Mouse (Mus musculus): ENCODE results near the gene Reps2. TPM values are rescaled to one million over a fixed set of nuclear protein-coding genes. Genes with fewer than 3 reads are reported as not detected.

The Reps2 gene
- polyA plus RNA-seq, 1 experiment from 2014 or later = 4.3 TPM

DNA sequence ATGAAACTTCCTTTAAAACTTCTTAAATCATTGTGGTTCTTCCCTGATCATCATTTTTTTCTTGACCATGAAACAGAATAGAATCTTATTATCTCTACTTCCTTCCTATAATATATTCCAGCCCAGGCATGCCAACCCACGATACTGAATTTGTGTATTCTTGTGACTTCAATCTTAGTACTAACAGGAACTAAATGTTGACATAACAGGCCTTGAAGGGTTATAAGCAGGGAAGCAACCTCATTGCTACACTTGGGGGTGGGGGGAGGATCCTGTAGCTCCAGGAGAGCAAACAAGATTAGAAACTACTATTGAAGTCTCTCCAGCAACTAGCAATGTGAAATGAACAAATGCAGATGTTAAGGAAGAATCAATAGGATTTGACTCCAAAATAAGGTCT, 154.8 kb downstream of the Reps2 start:
- H3K27me3 ChIP-seq (ENCODE audit: control insufficient read depth, insufficient read depth, low read length) = peaks cover 4% of the 10 kb centered on the region; the same call in 1 of the 2 replicates
- WGBS = 74% methylated on average over 1 of the region's 1 CpGs
- H3K27ac ChIP-seq (replicated peaks; ENCODE audit: low read depth, low read length) = no peak overlapping the region
- no peaks in the 10 kb centered on the region for H3K9me3 ChIP-seq (ENCODE audit: control insufficient read depth, low read length)
- ATAC-seq (ENCODE audit: low FRiP score, low TSS enrichment) (no peak), DNase-seq (no peak)
- H3K4me1 ChIP-seq (ENCODE audit: control insufficient read depth, insufficient read depth, low read length) = no peaks in the 10 kb centered on the region
- no peak overlapping the region for H3K4me2 ChIP-seq (ENCODE audit: low read length)
- no peak overlapping the region for H3K9ac ChIP-seq (replicated peaks; ENCODE audit: low read length)
- H3K4me3 ChIP-seq (replicated peaks; ENCODE audit: low read depth, low read length) = no peak overlapping the region
- no peaks in the 10 kb centered on the region for H3K36me3 ChIP-seq (ENCODE audit: control insufficient read depth, insufficient read depth, low read length)

DNA sequence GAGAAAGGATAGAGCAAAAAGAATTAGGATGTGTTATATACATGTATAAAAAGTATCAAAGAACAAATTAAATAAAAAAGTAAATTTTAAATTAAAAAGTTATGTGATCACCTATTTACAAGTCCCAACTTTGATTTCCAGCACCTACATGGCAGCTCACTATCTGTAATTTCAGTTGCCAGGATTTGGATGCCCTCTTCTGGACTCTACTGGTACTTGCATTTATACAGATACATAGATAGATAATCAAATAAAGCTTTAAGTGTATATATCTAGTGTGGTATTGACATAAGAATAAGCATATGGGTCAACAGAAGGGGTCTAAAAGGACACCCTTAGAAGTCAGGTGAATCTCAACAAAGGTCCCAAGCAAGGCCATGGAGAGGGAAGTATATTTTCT, 155.7 kb downstream of the Reps2 start:
- Histone ChIP-seq H3K4me1 (ENCODE audit: control insufficient read depth, insufficient read depth, low read length) (no peaks in the 10 kb centered on the region), H3K36me3 (ENCODE audit: control insufficient read depth, insufficient read depth, low read length) (no peaks in the 10 kb centered on the region), H3K4me2 (ENCODE audit: low read length) (no peak overlapping the region), H3K9me3 (ENCODE audit: control insufficient read depth, low read length) (no peaks in the 10 kb centered on the region), H3K4me3 (replicated peaks; ENCODE audit: low read depth, low read length) (no peak overlapping the region), H3K27ac (replicated peaks; ENCODE audit: low read depth, low read length) (no peak overlapping the region), H3K27me3 (ENCODE audit: control insufficient read depth, insufficient read depth, low read length) (peaks cover 4% of the 10 kb centered on the region; the same call in 1 of the 2 replicates), H3K9ac (replicated peaks; ENCODE audit: low read length) (no peak overlapping the region)
- ATAC-seq (ENCODE audit: low FRiP score, low TSS enrichment) = no peak
- no peak for DNase-seq

DNA sequence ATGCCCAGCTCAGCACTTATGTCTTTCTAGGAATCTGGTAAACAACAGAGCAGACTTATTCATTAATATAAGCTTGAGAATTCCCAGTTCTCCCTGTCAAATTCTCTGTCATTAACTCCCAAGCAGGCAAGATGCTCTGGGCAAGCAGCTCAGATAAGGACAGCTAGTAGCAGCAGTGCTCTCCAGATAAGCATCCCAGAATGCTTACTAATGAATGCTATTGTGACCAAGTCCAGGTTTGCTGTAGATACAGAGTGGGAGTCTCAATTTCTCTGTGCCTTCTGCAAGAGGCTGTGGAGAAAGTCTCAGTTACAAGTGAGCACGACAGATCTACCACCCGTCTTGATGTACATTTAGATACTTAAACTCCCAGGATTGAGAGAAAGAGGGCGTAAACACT, 173.2 kb downstream of the Reps2 start:
- DNase-seq (no peak), ATAC-seq (ENCODE audit: low FRiP score, low TSS enrichment) (no peak)
- Histone ChIP-seq H3K4me3 (replicated peaks; ENCODE audit: low read depth, low read length) (no peak overlapping the region), H3K9ac (replicated peaks; ENCODE audit: low read length) (no peak overlapping the region), H3K36me3 (ENCODE audit: control insufficient read depth, insufficient read depth, low read length) (no peaks in the 10 kb centered on the region), H3K27me3 (ENCODE audit: control insufficient read depth, insufficient read depth, low read length) (no peaks in the 10 kb centered on the region; the same call in 1 of the 2 replicates), H3K27ac (replicated peaks; ENCODE audit: low read depth, low read length) (no peak overlapping the region), H3K4me1 (ENCODE audit: control insufficient read depth, insufficient read depth, low read length) (no peaks in the 10 kb centered on the region), H3K9me3 (ENCODE audit: control insufficient read depth, low read length) (no peaks in the 10 kb centered on the region), H3K4me2 (ENCODE audit: low read length) (no peak overlapping the region)
- WGBS = 74% methylated on average over 3 of the region's 3 CpGs

DNA sequence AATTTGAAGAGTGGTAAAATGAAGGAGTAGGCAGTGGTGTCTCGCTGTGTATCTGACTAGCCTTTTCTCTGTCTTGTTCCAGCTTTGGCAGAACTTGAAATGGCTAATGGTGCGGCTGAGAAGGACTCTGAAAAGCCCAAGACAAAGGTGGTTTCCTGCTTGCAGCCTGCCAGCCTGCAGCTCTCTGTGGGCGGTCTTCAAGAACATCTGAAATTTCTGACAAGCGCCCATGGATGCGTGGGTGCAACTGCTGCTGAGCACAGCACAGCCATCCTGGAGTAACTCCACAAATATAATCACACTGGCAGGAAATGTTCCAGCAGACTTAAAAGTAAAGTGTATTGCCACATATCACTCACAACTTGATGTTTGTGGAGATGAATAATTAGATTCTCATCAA, 181.3 kb downstream of the Reps2 start:
- Histone ChIP-seq H3K4me1 (ENCODE audit: control insufficient read depth, insufficient read depth, low read length) (no peaks in the 10 kb centered on the region), H3K27me3 (ENCODE audit: control insufficient read depth, insufficient read depth, low read length) (no peaks in the 10 kb centered on the region), H3K4me3 (replicated peaks; ENCODE audit: low read depth, low read length) (no peak overlapping the region), H3K9ac (replicated peaks; ENCODE audit: low read length) (no peak overlapping the region), H3K27ac (replicated peaks; ENCODE audit: low read depth, low read length) (no peak overlapping the region), H3K9me3 (ENCODE audit: control insufficient read depth, low read length) (no peaks in the 10 kb centered on the region), H3K4me2 (ENCODE audit: low read length) (no peak overlapping the region), H3K36me3 (ENCODE audit: control insufficient read depth, insufficient read depth, low read length) (no peaks in the 10 kb centered on the region)
- DNase-seq = no peak
- whole genome bisulfite sequencing = 64% methylated on average over 5 of the region's 5 CpGs
- no peak for ATAC-seq (ENCODE audit: low FRiP score, low TSS enrichment)

GRCm38 (mm10) chrX:162456445-162456844, 187.0 kb downstream of the Reps2 start:
- DNase-seq = no peak
- H3K4me3 ChIP-seq (replicated peaks; ENCODE audit: low read depth, low read length) = no peak overlapping the region
- ATAC-seq (ENCODE audit: low FRiP score, low TSS enrichment) = no peak
- H3K9me3 ChIP-seq (ENCODE audit: control insufficient read depth, low read length) = no peaks in the 10 kb centered on the region
- H3K27ac ChIP-seq (replicated peaks; ENCODE audit: low read depth, low read length) = no peak overlapping the region
- no peaks in the 10 kb centered on the region for H3K27me3 ChIP-seq (ENCODE audit: control insufficient read depth, insufficient read depth, low read length)
- no peak overlapping the region for H3K9ac ChIP-seq (replicated peaks; ENCODE audit: low read length)
- no peak overlapping the region for H3K4me2 ChIP-seq (ENCODE audit: low read length)
- H3K4me1 ChIP-seq (ENCODE audit: control insufficient read depth, insufficient read depth, low read length) = no peaks in the 10 kb centered on the region
- 80% methylated on average over 1 of the region's 1 CpGs for WGBS
- H3K36me3 ChIP-seq (ENCODE audit: control insufficient read depth, insufficient read depth, low read length) = no peaks in the 10 kb centered on the region

DNA sequence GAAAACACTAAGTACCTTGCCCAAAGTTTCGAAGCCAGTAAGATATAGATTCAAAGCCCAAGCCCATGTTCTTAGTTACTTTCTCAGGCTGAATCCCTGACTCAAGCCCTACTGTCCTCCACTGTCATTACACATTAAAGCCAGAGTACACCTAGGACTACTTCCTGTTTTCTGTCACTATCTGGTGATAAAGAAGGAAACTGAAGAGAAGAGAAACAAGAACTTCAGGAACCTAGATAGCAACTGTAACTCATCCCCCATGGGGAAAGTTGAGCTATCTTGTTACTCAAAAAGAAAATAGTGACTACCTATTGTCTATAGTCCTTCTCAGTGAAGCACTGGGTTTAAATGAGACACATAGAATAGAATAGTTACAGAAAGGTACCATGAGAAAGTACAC, 188.1 kb downstream of the Reps2 start:
- DNase-seq (no peak), ATAC-seq (ENCODE audit: low FRiP score, low TSS enrichment) (no peak)
- Histone ChIP-seq H3K4me3 (replicated peaks; ENCODE audit: low read depth, low read length) (no peak overlapping the region), H3K27me3 (ENCODE audit: control insufficient read depth, insufficient read depth, low read length) (no peaks in the 10 kb centered on the region), H3K4me1 (ENCODE audit: control insufficient read depth, insufficient read depth, low read length) (no peaks in the 10 kb centered on the region), H3K36me3 (ENCODE audit: control insufficient read depth, insufficient read depth, low read length) (no peaks in the 10 kb centered on the region), H3K27ac (replicated peaks; ENCODE audit: low read depth, low read length) (no peak overlapping the region), H3K4me2 (ENCODE audit: low read length) (no peak overlapping the region), H3K9me3 (ENCODE audit: control insufficient read depth, low read length) (no peaks in the 10 kb centered on the region), H3K9ac (replicated peaks; ENCODE audit: low read length) (no peak overlapping the region)
- WGBS = 83% methylated on average over 1 of the region's 1 CpGs

- Histone ChIP-seq H3K36me3 (ENCODE audit: control insufficient read depth, insufficient read depth, low read length) (no peaks in the 10 kb centered on the region), H3K27me3 (ENCODE audit: control insufficient read depth, insufficient read depth, low read length) (no peaks in the 10 kb centered on the region), H3K4me2 (ENCODE audit: low read length) (no peak overlapping the region), H3K4me3 (replicated peaks; ENCODE audit: low read depth, low read length) (no peak overlapping the region), H3K9ac (replicated peaks; ENCODE audit: low read length) (no peak overlapping the region), H3K27ac (replicated peaks; ENCODE audit: low read depth, low read length) (no peak overlapping the region), H3K9me3 (ENCODE audit: control insufficient read depth, low read length) (no peaks in the 10 kb centered on the region), H3K4me1 (ENCODE audit: control insufficient read depth, insufficient read depth, low read length) (no peaks in the 10 kb centered on the region)
- ATAC-seq (ENCODE audit: low FRiP score, low TSS enrichment) (no peak), DNase-seq (peak; percentile 28)
- 61% methylated on average over 7 of the region's 7 CpGs for WGBS
Measured at GRCm38 (mm10) chrX:162453821-162454402, 189.5 kb downstream of the Reps2 start.

DNA sequence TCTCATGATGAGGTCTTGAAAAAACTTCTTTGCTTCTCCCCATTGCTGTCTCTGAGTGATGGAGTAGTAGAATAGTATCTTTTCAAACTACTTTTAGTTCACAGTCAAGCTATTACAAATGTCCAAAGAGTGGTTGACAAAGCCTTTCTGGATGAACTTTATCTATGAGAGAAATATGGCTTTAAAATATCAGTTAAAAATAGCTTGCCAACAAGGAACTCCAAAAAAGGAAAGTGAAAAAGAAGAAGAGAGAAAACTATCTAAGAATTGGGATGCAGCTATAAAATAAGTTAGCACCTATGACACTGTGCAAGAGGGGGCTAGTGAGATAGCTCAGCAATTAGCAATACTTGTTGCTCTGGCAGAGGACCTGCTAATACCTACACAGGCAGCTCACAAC, 190.8 kb downstream of the Reps2 start:
- DNase-seq = no peak
- no peaks in the 10 kb centered on the region for H3K27me3 ChIP-seq (ENCODE audit: control insufficient read depth, insufficient read depth, low read length)
- no peaks in the 10 kb centered on the region for H3K4me1 ChIP-seq (ENCODE audit: control insufficient read depth, insufficient read depth, low read length)
- no peak overlapping the region for H3K4me2 ChIP-seq (ENCODE audit: low read length)
- no peak overlapping the region for H3K9ac ChIP-seq (replicated peaks; ENCODE audit: low read length)
- H3K36me3 ChIP-seq (ENCODE audit: control insufficient read depth, insufficient read depth, low read length) = no peaks in the 10 kb centered on the region
- H3K9me3 ChIP-seq (ENCODE audit: control insufficient read depth, low read length) = no peaks in the 10 kb centered on the region
- ATAC-seq (ENCODE audit: low FRiP score, low TSS enrichment) = no peak
- H3K4me3 ChIP-seq (replicated peaks; ENCODE audit: low read depth, low read length) = no peak overlapping the region
- no peak overlapping the region for H3K27ac ChIP-seq (replicated peaks; ENCODE audit: low read depth, low read length)

DNA sequence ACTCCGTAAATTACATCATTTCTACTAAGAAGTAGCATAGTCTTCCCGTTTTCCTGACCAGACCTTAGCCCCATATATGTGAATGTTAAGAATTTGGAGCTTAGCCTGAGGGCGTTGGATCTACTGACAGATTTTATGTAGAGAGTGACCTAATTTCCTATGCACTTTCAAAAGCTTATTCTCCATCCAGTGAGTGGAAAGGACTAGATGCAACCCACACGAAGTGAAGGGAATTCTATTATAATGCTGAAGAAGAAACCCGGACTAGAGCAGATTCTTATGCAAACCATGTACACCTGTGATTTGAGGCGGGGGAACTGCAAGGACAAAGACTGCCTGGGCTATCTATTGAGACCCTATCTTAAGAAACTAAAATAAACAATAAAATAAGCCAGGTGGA, 195.5 kb downstream of the Reps2 start:
- WGBS = 57% methylated on average over 6 of the region's 6 CpGs
- no peak for ATAC-seq (ENCODE audit: low FRiP score, low TSS enrichment)
- no peaks in the 10 kb centered on the region for H3K36me3 ChIP-seq (ENCODE audit: control insufficient read depth, insufficient read depth, low read length)

More for the DNA sequence above, 195.5 kb downstream of the Reps2 start:
- no peak overlapping the region for H3K4me2 ChIP-seq (ENCODE audit: low read length)
- H3K9ac ChIP-seq (replicated peaks; ENCODE audit: low read length) = no peak overlapping the region
- H3K27me3 ChIP-seq (ENCODE audit: control insufficient read depth, insufficient read depth, low read length) = no peaks in the 10 kb centered on the region
- no peaks in the 10 kb centered on the region for H3K4me1 ChIP-seq (ENCODE audit: control insufficient read depth, insufficient read depth, low read length)
- no peaks in the 10 kb centered on the region for H3K9me3 ChIP-seq (ENCODE audit: control insufficient read depth, low read length)
- DNase-seq = no peak
- no peak overlapping the region for H3K4me3 ChIP-seq (replicated peaks; ENCODE audit: low read depth, low read length)
- H3K27ac ChIP-seq (replicated peaks; ENCODE audit: low read depth, low read length) = no peak overlapping the region
